Mouse (Mus musculus) heart, embryonic 12.5 days (tissue): ENCODE data around the gene Plcb2. TPM values are rescaled to one million over a fixed set of nuclear protein-coding genes. Genes with fewer than 3 reads are reported as not detected.

Source experiments
- ATAC-seq: fragments of 200-750 bp; cut with Nextera tagmentation; 2 replicates; pipeline ENCODE4 v1.8.0; 2017; ENCODE audit warnings: moderate TSS enrichment, moderate library complexity; ENCODE audit not compliant: insufficient number of reproducible peaks, low FRiP score
- H3K27ac ChIP-seq: fragments of 300-500 bp; sonication (generic); 2 replicates; pipeline ENCODE4 v1.5.1; 2016; ENCODE audit warnings: mild to moderate bottlenecking, moderate library complexity; ENCODE audit not compliant: poor library complexity, severe bottlenecking
- H3K27me3 ChIP-seq: fragments of 300-500 bp; sonication (generic); replicated peaks from 2 replicates; pipeline ENCODE4 v1.6.1; 2016; ENCODE audit warnings: mild to moderate bottlenecking, moderate library complexity
- H3K36me3 ChIP-seq: fragments of 300-500 bp; sonication (generic); 2 replicates; pipeline ENCODE4 v1.6.1; 2016; ENCODE audit warnings: mild to moderate bottlenecking, moderate library complexity
- H3K4me1 ChIP-seq: fragments of 300-500 bp; sonication (generic); replicated peaks from 2 replicates; pipeline ENCODE4 v1.6.1; 2016; ENCODE audit warnings: mild to moderate bottlenecking
- H3K4me2 ChIP-seq: fragments of 300-500 bp; sonication (generic); 2 replicates; pipeline ENCODE4 v1.6.1; 2016; ENCODE audit warnings: mild to moderate bottlenecking, moderate library complexity
- H3K4me3 ChIP-seq: fragments of 300-500 bp; sonication (generic); 2 replicates; pipeline ENCODE4 v1.5.1; 2016; ENCODE audit warnings: mild to moderate bottlenecking
- H3K9ac ChIP-seq: fragments of 300-500 bp; sonication (generic); 2 replicates; pipeline ENCODE4 v1.6.1; 2016; ENCODE audit warnings: mild to moderate bottlenecking, moderate library complexity
- H3K9me3 ChIP-seq: fragments of 300-500 bp; sonication (generic); replicated peaks from 2 replicates; pipeline ENCODE4 v1.6.1; 2016; ENCODE audit warnings: mild to moderate bottlenecking, moderate library complexity
- WGBS: fragments of 180-500 bp; shearing (Covaris S2); methylation state at CpG from one replicate; pipeline ENCODE4 v1.1.7; 2016; 5-methylcytosine and 5-hydroxymethylcytosine counted together
- polyA plus RNA-seq: library from polyadenylated mRNA; unstranded; fragments of >200 nt; fragmentation: Nextera tagmentation; extraction: Ambion mirVana; gene quantifications from 2 replicates; pipeline ENCODE4 v1.2.1, GENCODE M21; 2016

Gene Plcb2
- polyA plus RNA-seq, 1 experiment from 2014 or later: 1.4 TPM

DNA sequence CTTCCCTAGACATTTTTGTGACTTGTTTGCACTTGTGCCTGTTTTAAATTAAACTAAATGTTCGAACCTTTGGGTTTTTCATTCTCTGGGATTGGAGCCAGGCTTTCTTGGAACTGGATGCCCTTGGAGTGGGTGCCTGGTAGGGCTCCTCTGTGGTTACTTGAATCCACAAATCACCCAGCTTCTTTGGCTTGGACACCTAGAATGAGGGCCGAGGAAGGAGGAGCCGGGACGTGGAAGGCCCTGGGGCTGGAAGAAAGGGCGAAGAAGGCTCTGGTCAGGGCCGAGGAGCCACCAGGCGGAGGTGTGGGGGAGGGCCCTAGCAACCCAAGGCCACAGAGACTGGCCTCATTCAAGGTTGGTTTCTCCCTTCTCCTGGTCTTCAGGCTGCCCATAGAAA lies 30.3 kb downstream of the Plcb2 start:
- Histone ChIP-seq H3K4me1 (peaks cover 44% of the 10 kb centered on the region), H3K27ac (no peak overlapping the region), H3K9ac (no peak overlapping the region)

DNA sequence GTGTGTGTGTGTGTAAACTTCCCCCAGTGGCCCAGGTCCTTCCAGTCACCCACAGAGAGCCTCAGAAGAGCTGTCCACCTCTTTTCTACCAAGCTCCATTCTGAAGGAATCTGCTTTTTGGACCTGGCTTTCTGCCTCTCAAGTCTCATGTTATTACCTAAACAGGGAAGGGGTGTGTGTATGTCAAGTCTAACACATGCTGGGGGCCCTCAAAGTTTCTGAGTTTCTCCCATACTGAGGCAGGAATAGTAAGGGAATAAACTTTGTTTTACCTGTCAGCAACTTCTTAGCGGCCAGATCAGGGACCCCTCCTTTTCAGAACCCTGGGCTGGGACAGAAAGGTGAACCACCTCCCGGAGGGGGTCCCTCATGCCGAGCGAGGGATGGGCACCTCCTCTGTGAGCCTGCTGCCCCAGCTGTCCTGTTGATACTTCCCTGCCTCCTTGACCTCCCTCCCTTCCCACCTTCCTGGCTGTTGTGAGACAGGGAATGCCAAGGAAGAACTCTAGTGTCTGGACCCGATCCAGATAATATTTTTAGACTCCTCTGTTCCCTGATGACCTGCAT lies 30.8 kb downstream of the Plcb2 start:
- Histone ChIP-seq H3K4me3 (no peak overlapping the region), H3K4me2 (no peak overlapping the region), H3K27me3 (peaks cover 85% of the 10 kb centered on the region), H3K4me1 (peaks cover 39% of the 10 kb centered on the region), H3K36me3 (no peaks in the 10 kb centered on the region), H3K9me3 (no peaks in the 10 kb centered on the region), H3K27ac (no peak overlapping the region), H3K9ac (0 out of 2 replicates have a peak overlapping the region, but pooled peaks have one; percentile 42)
- WGBS: 30% methylated on average over 5 of the region's 5 CpGs
- no peak for ATAC-seq

More for the DNA sequence above, 30.3 kb downstream of the Plcb2 start:
- no peak overlapping the region for H3K4me3 ChIP-seq
- no peak for ATAC-seq
- no peak overlapping the region for H3K4me2 ChIP-seq
- 53% methylated on average over 7 of the region's 7 CpGs for whole genome bisulfite sequencing
- no peaks in the 10 kb centered on the region for H3K36me3 ChIP-seq
- peaks cover 85% of the 10 kb centered on the region for H3K27me3 ChIP-seq
- H3K9me3 ChIP-seq: no peaks in the 10 kb centered on the region

DNA sequence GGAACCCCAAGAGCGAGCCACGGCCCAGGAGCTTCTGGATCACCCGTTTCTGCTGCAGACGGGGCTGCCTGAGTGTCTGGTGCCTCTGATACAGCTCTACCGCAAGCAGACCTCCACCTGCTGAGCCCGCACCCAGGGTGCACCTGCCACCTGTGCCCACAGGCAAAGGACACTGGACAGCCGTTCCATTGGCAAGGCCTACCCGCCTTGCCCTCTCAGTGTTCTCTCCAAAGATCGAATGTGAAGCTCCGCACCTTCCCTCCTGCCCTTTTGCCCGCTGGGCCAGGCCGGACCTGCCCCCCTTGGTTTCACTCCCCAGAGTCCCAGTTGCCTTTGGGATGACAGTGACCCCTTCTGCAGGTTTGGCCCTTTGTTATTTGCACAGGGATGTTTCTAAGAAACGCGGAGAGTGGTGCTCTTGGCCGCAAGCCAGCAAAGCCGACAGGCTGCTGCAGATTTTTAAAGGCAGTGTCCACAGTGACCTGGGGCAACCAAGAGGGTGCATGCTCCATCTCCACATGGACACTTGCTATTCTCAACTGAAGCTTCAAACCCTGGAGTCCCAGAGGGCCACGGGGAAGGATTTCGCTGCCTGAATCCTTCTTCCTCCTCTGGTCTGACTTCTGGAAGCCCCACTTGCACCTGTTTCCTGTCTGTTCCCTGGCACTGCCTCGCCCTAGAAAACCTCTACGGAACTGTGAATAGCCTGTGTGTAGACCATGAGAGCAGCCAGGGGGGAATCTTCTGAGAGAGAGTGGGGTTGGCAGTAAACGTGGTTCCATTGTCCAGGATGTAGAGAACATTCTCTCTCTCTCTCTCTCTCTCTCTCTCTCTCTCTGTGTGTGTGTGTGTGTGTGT lies 31.6 kb downstream of the Plcb2 start:
- Histone ChIP-seq H3K27me3 (peaks cover 83% of the 10 kb centered on the region), H3K9ac (peak overlapping the region; percentile 35; the same call in 1 of the 2 replicates), H3K36me3 (no peaks in the 10 kb centered on the region), H3K4me2 (peak overlapping the region; percentile 5; the same call in 1 of the 2 replicates), H3K4me3 (no peak overlapping the region), H3K4me1 (peaks cover 36% of the 10 kb centered on the region), H3K27ac (no peak overlapping the region), H3K9me3 (no peaks in the 10 kb centered on the region)
- ATAC-seq: no peak
- 40% methylated on average over 21 of the region's 21 CpGs for whole genome bisulfite sequencing

DNA sequence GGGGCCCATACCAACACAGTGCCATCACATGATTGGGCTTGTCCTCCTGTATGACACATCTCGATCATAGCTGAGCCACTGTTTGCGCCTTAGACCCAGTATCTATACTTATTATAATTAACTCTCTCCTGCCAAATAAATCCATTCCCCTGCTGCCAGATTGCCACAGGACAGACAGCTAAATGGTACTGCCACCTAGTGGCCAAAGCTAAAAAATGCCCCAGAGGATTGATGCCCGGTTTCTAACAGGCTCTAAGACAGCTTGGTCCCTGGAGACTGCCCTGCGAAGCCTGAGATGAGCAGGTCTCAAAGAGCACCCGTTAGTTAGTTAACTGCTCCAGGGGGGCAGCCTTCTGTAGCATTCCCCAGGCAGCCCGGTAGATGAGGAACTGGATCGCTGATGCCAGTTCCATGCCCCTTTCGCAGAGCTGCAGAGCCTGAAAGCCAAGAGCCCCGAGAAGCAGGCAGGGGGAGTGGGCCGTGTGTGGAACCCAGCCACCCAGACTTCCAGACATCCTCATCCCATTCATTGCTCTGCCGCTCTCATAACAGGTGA lies 32.5 kb downstream of the Plcb2 start:
- WGBS: 27% methylated on average over 11 of the region's 11 CpGs
- no peak overlapping the region for H3K4me2 ChIP-seq
- H3K27ac ChIP-seq: no peak overlapping the region
- H3K9me3 ChIP-seq: no peaks in the 10 kb centered on the region
- ATAC-seq: no peak
- no peak overlapping the region for H3K9ac ChIP-seq
- peaks cover 78% of the 10 kb centered on the region for H3K27me3 ChIP-seq
- peaks cover 29% of the 10 kb centered on the region for H3K4me1 ChIP-seq
- no peaks in the 10 kb centered on the region for H3K36me3 ChIP-seq
- no peak overlapping the region for H3K4me3 ChIP-seq

DNA sequence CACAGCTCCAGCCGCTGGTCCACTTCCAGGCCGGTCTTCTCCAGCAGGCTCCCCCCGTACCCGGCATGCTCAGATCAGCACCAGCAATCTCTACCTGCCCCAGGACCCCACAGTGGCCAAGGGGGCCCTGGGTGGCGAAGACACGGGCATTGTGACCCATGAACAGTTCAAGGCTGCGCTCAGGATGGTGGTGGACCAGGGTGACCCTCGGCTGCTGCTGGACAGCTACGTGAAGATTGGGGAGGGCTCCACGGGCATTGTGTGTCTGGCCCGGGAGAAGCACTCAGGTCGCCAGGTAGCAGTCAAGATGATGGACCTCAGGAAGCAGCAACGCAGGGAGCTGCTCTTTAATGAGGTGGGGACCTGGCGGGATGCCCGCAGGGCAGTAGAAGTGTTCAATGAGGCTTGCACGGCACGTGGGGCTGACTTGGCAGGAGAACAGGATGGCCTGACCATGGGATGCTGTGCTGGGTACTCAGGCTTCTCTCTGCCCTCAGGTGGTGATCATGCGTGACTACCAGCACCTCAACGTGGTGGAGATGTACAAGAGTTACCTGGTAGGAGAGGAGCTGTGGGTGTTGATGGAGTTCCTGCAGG lies 34.8 kb downstream of the Plcb2 start:
- Histone ChIP-seq H3K4me3 (no peak overlapping the region), H3K36me3 (no peaks in the 10 kb centered on the region), H3K27me3 (peaks cover 82% of the 10 kb centered on the region), H3K4me2 (no peak overlapping the region), H3K27ac (no peak overlapping the region), H3K9ac (no peak overlapping the region), H3K9me3 (no peaks in the 10 kb centered on the region), H3K4me1 (peaks cover 23% of the 10 kb centered on the region)
- no peak for ATAC-seq
- 81% methylated on average over 19 of the region's 19 CpGs for WGBS

DNA sequence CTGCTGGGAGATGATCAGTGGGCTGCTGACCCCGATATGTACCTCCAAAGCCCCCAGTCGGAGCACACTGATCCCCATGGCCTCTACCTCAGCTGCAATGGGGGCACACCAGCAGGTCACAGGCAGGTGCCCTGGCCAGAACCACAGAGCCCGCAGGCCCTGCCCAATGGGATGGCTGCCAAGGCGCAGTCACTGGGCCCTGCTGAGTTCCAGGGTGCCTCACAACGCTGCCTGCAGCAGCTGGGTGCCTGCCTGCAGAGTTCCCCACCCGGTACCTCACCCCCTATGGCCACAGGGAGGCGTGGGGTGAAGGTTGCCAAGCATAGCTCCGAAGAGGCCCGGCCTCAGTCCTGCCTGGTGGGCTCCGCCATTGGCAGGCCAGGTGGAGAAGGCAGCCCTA lies 38.4 kb downstream of the Plcb2 start:
- no peaks in the 10 kb centered on the region for H3K4me1 ChIP-seq
- H3K27ac ChIP-seq: no peak overlapping the region
- no peak overlapping the region for H3K9ac ChIP-seq
- H3K27me3 ChIP-seq: peaks cover 64% of the 10 kb centered on the region
- H3K36me3 ChIP-seq: no peaks in the 10 kb centered on the region
- H3K9me3 ChIP-seq: no peaks in the 10 kb centered on the region
- H3K4me3 ChIP-seq: no peak overlapping the region
- no peak for ATAC-seq
- WGBS: 71% methylated on average over 10 of the region's 10 CpGs
- no peak overlapping the region for H3K4me2 ChIP-seq

DNA sequence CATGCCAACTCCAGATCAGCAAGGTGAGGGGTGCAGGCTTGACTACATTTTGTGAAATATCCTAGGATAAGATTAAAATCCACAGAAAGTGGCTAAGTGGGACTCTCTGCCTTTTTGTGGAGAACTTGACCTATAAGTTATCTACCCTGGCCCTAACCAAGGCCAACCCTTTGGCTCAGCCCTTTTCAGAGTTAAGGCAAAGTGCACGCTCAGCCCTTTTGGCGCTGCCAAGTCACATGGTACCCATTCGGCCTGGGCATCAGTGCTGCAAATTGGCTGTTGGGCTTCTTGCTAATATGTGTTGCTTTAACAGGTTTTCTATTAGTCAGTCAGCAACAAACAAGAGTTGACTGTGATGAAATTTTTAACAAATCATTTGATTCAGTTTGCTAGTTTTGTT lies 40.4 kb downstream of the Plcb2 start:
- Histone ChIP-seq H3K27me3 (peaks cover 45% of the 10 kb centered on the region), H3K27ac (no peak overlapping the region), H3K9ac (no peak overlapping the region), H3K36me3 (no peaks in the 10 kb centered on the region), H3K4me3 (no peak overlapping the region), H3K9me3 (no peaks in the 10 kb centered on the region), H3K4me2 (no peak overlapping the region), H3K4me1 (peaks cover 4% of the 10 kb centered on the region)
- 93% methylated on average over 3 of the region's 3 CpGs for WGBS
- no peak for ATAC-seq

DNA sequence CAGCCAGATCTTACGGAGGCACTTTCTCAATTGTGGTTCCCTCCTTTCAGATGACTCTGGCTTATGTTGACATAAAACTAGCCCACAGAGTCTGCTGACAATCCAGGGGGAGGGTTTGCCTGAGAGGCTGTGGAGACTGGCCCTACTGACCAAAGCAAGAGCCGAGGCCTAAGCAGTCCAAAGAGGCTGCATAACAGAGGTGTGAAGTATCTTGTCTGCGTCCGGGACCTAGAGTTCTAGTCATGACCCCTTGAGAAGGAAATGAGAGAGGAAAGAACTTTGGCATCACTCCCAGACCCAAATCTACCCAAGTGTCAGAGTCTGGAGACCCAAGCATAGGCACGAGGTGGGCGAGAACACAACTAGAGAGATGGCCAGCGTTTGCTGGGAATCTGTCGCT lies 41.5 kb downstream of the Plcb2 start:
- WGBS: 64% methylated on average over 8 of the region's 8 CpGs

DNA sequence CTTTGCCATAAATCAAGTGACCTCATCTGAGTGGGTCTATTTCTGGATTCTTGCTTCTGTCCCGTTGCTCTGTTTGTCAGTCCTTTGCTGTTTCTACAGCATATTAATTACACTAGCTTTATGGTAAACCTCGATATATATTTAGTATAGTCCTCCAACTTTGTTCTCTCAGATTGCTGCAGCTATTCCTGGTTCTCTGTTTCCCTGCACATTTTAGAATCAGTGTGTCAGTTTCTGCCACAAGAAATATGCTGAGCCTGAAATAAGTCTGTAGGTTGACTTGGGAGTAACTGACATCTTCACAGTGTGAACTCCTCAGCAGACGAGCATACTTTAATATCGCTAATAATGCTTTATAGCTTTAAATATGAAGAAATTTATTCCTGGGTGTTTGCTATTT lies 43.1 kb downstream of the Plcb2 start:
- H3K4me3 ChIP-seq: no peak overlapping the region
- H3K9ac ChIP-seq: no peak overlapping the region
- peaks cover 32% of the 10 kb centered on the region for H3K27me3 ChIP-seq
- 68% methylated on average over 4 of the region's 4 CpGs for WGBS
- no peak overlapping the region for H3K27ac ChIP-seq
- H3K36me3 ChIP-seq: no peaks in the 10 kb centered on the region
- H3K4me1 ChIP-seq: peaks cover 11% of the 10 kb centered on the region
- ATAC-seq: no peak
- H3K4me2 ChIP-seq: no peak overlapping the region
- H3K9me3 ChIP-seq: no peaks in the 10 kb centered on the region

More for the DNA sequence above, 41.5 kb downstream of the Plcb2 start:
- H3K27me3 ChIP-seq: peaks cover 35% of the 10 kb centered on the region
- ATAC-seq: no peak
- peaks cover 11% of the 10 kb centered on the region for H3K4me1 ChIP-seq
- no peak overlapping the region for H3K27ac ChIP-seq
- no peak overlapping the region for H3K4me3 ChIP-seq
- no peak overlapping the region for H3K9ac ChIP-seq
- no peaks in the 10 kb centered on the region for H3K9me3 ChIP-seq
- no peak overlapping the region for H3K4me2 ChIP-seq
- H3K36me3 ChIP-seq: no peaks in the 10 kb centered on the region

DNA sequence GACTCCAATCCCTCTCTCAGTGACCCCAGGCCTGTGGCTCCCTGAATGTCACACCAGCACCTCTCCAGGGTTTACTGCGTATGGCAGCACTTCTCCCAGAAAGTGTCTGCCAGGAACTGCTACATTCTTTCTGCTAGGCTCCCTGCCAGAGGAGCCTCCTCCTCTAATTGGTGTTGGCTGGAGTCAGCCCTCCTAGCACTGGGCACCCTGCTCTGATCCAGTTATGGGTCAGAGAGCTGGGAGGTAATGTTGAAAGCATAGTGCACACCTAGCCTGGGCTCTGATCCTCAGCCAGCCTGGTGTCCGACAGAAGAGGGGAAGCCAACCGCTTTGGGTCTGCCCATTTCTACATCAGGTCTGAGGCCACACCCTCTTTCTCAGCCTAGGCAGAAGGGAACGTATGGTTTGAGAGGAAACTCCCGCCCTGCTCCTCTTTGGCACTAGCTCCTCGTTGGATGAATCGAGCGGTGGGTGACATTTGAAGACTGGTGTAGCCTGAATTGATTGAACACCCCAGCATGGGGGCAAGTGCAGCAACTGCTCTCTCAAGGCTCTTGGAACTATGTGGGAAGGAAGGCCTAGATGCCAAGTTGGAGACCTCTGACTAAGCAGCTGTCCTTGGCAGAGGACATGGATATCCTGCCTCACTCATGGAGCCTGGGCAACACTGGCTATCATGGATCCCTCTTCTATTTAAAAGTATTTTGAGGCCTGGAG lies 45.5 kb downstream of the Plcb2 start:
- H3K9me3 ChIP-seq: no peaks in the 10 kb centered on the region
- H3K4me3 ChIP-seq: no peak overlapping the region
- no peak overlapping the region for H3K27ac ChIP-seq
- peaks cover 14% of the 10 kb centered on the region for H3K4me1 ChIP-seq
- ATAC-seq: peak; percentile 33; the same call in 1 of the 2 replicates
- no peak overlapping the region for H3K9ac ChIP-seq
- peaks cover 39% of the 10 kb centered on the region for H3K27me3 ChIP-seq
- no peaks in the 10 kb centered on the region for H3K36me3 ChIP-seq
- no peak overlapping the region for H3K4me2 ChIP-seq
- WGBS: 50% methylated on average over 8 of the region's 8 CpGs

DNA sequence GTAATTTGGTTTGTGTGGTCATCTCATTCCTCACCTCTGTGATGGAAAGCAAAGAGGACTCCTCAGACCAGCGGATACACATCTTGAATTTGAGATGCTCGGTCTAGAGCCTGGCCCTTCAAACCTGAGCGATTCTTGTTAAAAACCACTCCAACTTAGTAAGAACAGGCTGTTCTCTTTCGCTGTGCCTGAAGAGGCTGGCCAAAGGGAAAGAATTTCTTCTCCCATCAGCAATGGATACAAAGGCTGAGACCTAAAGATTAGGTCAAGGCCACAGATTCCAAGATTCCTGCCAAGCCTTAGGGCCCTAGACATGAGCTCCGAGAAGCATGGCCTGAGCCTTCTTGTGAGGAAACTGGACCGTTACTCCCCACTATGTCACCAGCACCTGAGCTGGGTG lies 47.3 kb downstream of the Plcb2 start:
- WGBS: 89% methylated on average over 6 of the region's 6 CpGs

More for the DNA sequence above, 47.3 kb downstream of the Plcb2 start:
- Histone ChIP-seq H3K9me3 (no peaks in the 10 kb centered on the region), H3K9ac (no peak overlapping the region), H3K4me2 (no peak overlapping the region), H3K4me3 (no peak overlapping the region), H3K36me3 (no peaks in the 10 kb centered on the region), H3K27me3 (peaks cover 47% of the 10 kb centered on the region), H3K4me1 (peaks cover 24% of the 10 kb centered on the region), H3K27ac (no peak overlapping the region)
- no peak for ATAC-seq
